Mouse (Mus musculus) frontal cortex, postnatal 25 days (tissue): ENCODE measurements at regions not wholly inside any gene's neighbourhood (a gene's known extent, or its start where the extent isn't known, plus 50 kb on each side); places are given as distances from the start of the nearest gene placed in this dataset.

Experiments
- DNase-seq, 2 experiments: peaks; one replicate each; pipeline ENCODE4 v3.0.0; 2022; ENCODE audit warnings: low spot score in 2 of 2

- DNase-seq, result peak; percentile 59 to 65
These were observed 50.9 kb upstream of the Tent2 start for GRCm38 (mm10) chr13:93243076-93243475.

- no peak for DNase-seq
These were observed 50.7 kb upstream of the Homer1 start for GRCm38 (mm10) chr13:93248711-93249110.
